Mouse (Mus musculus) heart, postnatal 0 days (tissue): ENCODE data around the gene Nckap5.

Experiments used
- CTCF ChIP-seq: IDR thresholded peaks from 2 replicates; pipeline ENCODE4 v1.5.1; 2016; ENCODE audit warnings: antibody characterized with exemption, control low read depth, low read depth
- EP300 ChIP-seq: IDR thresholded peaks from 2 replicates; pipeline ENCODE4 v1.6.1; 2016; ENCODE audit warnings: antibody characterized with exemption, low read depth

- no peak for TF ChIP-seq CTCF
- no peak for TF ChIP-seq EP300
Measured at GRCm38 (mm10) chr1:126612916-126613315, 217.7 kb downstream of the Nckap5 start.
